Mouse (Mus musculus) neural tube, embryonic 11.5 days (tissue): ENCODE data around the gene Slc30a6. TPM values are rescaled to one million over a fixed set of nuclear protein-coding genes. Genes with fewer than 3 reads are reported as not detected.

ENCODE experiments used
- ATAC-seq: fragments of 200-750 bp; cut with Nextera tagmentation; 2 replicates; pipeline ENCODE4 v1.8.0; 2017; ENCODE audit warnings: moderate number of reproducible peaks, mild to moderate bottlenecking, moderate TSS enrichment, moderate library complexity; ENCODE audit not compliant: insufficient read depth, low FRiP score, low TSS enrichment
- DNase-seq: peaks from one replicate; pipeline ENCODE4 v3.0.0-alpha.2; 2015; ENCODE audit warnings: low spot score
- H3K27ac ChIP-seq: fragments of 300-500 bp; sonication (generic); 2 replicates; pipeline ENCODE4 v1.5.1; 2014; ENCODE audit warnings: low read depth, mild to moderate bottlenecking, low read length
- H3K27me3 ChIP-seq: fragments of 300-500 bp; sonication (generic); 2 replicates; pipeline ENCODE4 v1.6.1; 2014; ENCODE audit warnings: mild to moderate bottlenecking, low read length, mixed read lengths; ENCODE audit not compliant: control insufficient read depth, insufficient read depth
- H3K36me3 ChIP-seq: fragments of 300-500 bp; sonication (generic); 2 replicates; pipeline ENCODE4 v1.6.1; 2014; ENCODE audit warnings: mild to moderate bottlenecking, low read length, moderate library complexity, mixed read lengths; ENCODE audit not compliant: control insufficient read depth, insufficient read depth
- H3K4me1 ChIP-seq: fragments of 300-500 bp; sonication (generic); 2 replicates; pipeline ENCODE4 v1.6.1; 2014; ENCODE audit warnings: low read length, mixed read lengths; ENCODE audit not compliant: control insufficient read depth, insufficient read depth
- H3K4me2 ChIP-seq: fragments of 300-500 bp; sonication (generic); 2 replicates; pipeline ENCODE4 v1.6.1; 2014; ENCODE audit warnings: low read depth, mild to moderate bottlenecking, moderate library complexity
- H3K4me3 ChIP-seq: fragments of 300-500 bp; sonication (generic); 2 replicates; pipeline ENCODE4 v1.5.1; 2014; ENCODE audit warnings: low read depth, low read length
- H3K9ac ChIP-seq: fragments of 300-500 bp; sonication (generic); 2 replicates; pipeline ENCODE4 v1.6.1; 2014; ENCODE audit warnings: mild to moderate bottlenecking, low read length
- H3K9me3 ChIP-seq: fragments of 300-500 bp; sonication (generic); 2 replicates; pipeline ENCODE4 v1.6.1; 2016; ENCODE audit warnings: low read length; ENCODE audit not compliant: control insufficient read depth
- WGBS: fragments of 180-500 bp; shearing (Covaris S2); extraction: QIAGEN DNeasy Blood & Tissue Kit; methylation state at CpG from one replicate; pipeline ENCODE4 v1.1.7; 2014; 5-methylcytosine and 5-hydroxymethylcytosine counted together
- polyA plus RNA-seq: library from polyadenylated mRNA; unstranded; fragments of >200 nt; fragmentation: Nextera tagmentation; extraction: Ambion mirVana; gene quantifications from 2 replicates; pipeline ENCODE4 v1.2.1, GENCODE M21; 2014

Slc30a6 gene
- 31.6 and 33.1 TPM in 2 replicates for polyA plus RNA-seq

GRCm38 (mm10) chr17:74395383-74396065, at the start of gene Slc30a6:
Gene Slc30a6 (plus strand): TSS chr17:74395608.
- H3K4me2 ChIP-seq, result peak within 1 kb of the TSS; percentile 64
- H3K27ac ChIP-seq, result peak within 1 kb of the TSS; percentile 58
- H3K9ac ChIP-seq, result peak within 1 kb of the TSS; percentile 93
- peak within 1 kb of the TSS; percentile 90 for H3K4me3 ChIP-seq
- H3K4me1 ChIP-seq, result no peaks in the 10 kb centered on the region
- under 1% methylated on average over 41 of the region's 41 CpGs for WGBS
- no peaks in the 10 kb centered on the region for H3K27me3 ChIP-seq
- H3K36me3 ChIP-seq, result no peaks in the 10 kb centered on the region
- DNase-seq (peak; percentile 95), ATAC-seq (peak; percentile 98)
- H3K9me3 ChIP-seq, result no peaks in the 10 kb centered on the region

- WGBS, result 97% methylated on average over 1 of the region's 1 CpGs
Measured at GRCm38 (mm10) chr17:74363592-74363991, 31.8 kb upstream of the Slc30a6 start.

GRCm38 (mm10) chr17:74376916-74377315, 18.5 kb upstream of the Slc30a6 start:
- Histone ChIP-seq H3K4me2 (no peak overlapping the region), H3K27me3 (no peaks in the 10 kb centered on the region), H3K36me3 (peaks cover 4% of the 10 kb centered on the region), H3K9ac (no peak overlapping the region), H3K27ac (no peak overlapping the region), H3K4me1 (no peaks in the 10 kb centered on the region), H3K4me3 (no peak overlapping the region), H3K9me3 (no peaks in the 10 kb centered on the region)
- 92% methylated on average over 1 of the region's 1 CpGs for WGBS
- ATAC-seq, result no peak
- DNase-seq, result no peak

More at GRCm38 (mm10) chr17:74363592-74363991, 31.8 kb upstream of the Slc30a6 start:
- no peaks in the 10 kb centered on the region for H3K27me3 ChIP-seq
- no peaks in the 10 kb centered on the region for H3K4me1 ChIP-seq
- no peak overlapping the region for H3K4me2 ChIP-seq
- H3K9me3 ChIP-seq, result no peaks in the 10 kb centered on the region
- peaks cover 3% of the 10 kb centered on the region; the same call in 1 of the 2 replicates for H3K36me3 ChIP-seq
- no peak overlapping the region for H3K4me3 ChIP-seq
- no peak overlapping the region for H3K9ac ChIP-seq
- DNase-seq (no peak), ATAC-seq (no peak)
- H3K27ac ChIP-seq, result no peak overlapping the region

GRCm38 (mm10) chr17:74386657-74387056, 8.8 kb upstream of the Slc30a6 start:
- Histone ChIP-seq H3K27me3 (no peaks in the 10 kb centered on the region), H3K4me1 (no peaks in the 10 kb centered on the region), H3K27ac (no peak overlapping the region), H3K4me2 (no peak overlapping the region), H3K9ac (no peak overlapping the region), H3K36me3 (peaks cover 8% of the 10 kb centered on the region; the same call in 1 of the 2 replicates), H3K9me3 (no peaks in the 10 kb centered on the region), H3K4me3 (no peak overlapping the region)
- DNase-seq, result no peak
- no peak for ATAC-seq

- Histone ChIP-seq H3K4me2 (no peak overlapping the region), H3K4me1 (no peaks in the 10 kb centered on the region), H3K4me3 (no peak overlapping the region), H3K36me3 (no peaks in the 10 kb centered on the region), H3K27me3 (no peaks in the 10 kb centered on the region), H3K27ac (no peak overlapping the region), H3K9ac (no peak overlapping the region), H3K9me3 (no peaks in the 10 kb centered on the region)
- ATAC-seq, result no peak
- WGBS, result 86% methylated on average over 3 of the region's 3 CpGs
- DNase-seq, result no peak
Measured at GRCm38 (mm10) chr17:74389847-74390246, 5.6 kb upstream of the Slc30a6 start.

GRCm38 (mm10) chr17:74394381-74394780, 1.0 kb upstream of the Slc30a6 start:
- no peaks in the 10 kb centered on the region for H3K9me3 ChIP-seq
- 82% methylated on average over 2 of the region's 2 CpGs for WGBS
- no peaks in the 10 kb centered on the region for H3K27me3 ChIP-seq
- ATAC-seq (no peak), DNase-seq (no peak)
- H3K9ac ChIP-seq, result no peak overlapping the region
- H3K4me1 ChIP-seq, result no peaks in the 10 kb centered on the region
- H3K36me3 ChIP-seq, result no peaks in the 10 kb centered on the region
- no peak overlapping the region for H3K4me2 ChIP-seq
- H3K4me3 ChIP-seq, result no peak overlapping the region
- no peak overlapping the region for H3K27ac ChIP-seq

GRCm38 (mm10) chr17:74394855-74395254, 553 bp upstream of the Slc30a6 start:
- WGBS, result 31% methylated on average over 16 of the region's 16 CpGs
- H3K36me3 ChIP-seq, result no peaks in the 10 kb centered on the region
- H3K9me3 ChIP-seq, result no peaks in the 10 kb centered on the region
- peak; percentile 21 for ATAC-seq
- H3K4me1 ChIP-seq, result no peaks in the 10 kb centered on the region
- peak overlapping the region; percentile 23; the same call in 1 of the 2 replicates for H3K9ac ChIP-seq
- H3K4me2 ChIP-seq, result peak overlapping the region; percentile 45
- peak overlapping the region; percentile 90 for H3K4me3 ChIP-seq
- no peak for DNase-seq
- H3K27ac ChIP-seq, result no peak overlapping the region
- no peaks in the 10 kb centered on the region for H3K27me3 ChIP-seq

GRCm38 (mm10) chr17:74396766-74397165, 1.4 kb downstream of the Slc30a6 start:
- H3K27me3 ChIP-seq, result no peaks in the 10 kb centered on the region
- no peak overlapping the region for H3K9ac ChIP-seq
- peak overlapping the region; percentile 64; the same call in 1 of the 2 replicates for H3K4me2 ChIP-seq
- no peak overlapping the region for H3K27ac ChIP-seq
- no peak overlapping the region for H3K4me3 ChIP-seq
- DNase-seq, result no peak
- no peak for ATAC-seq
- no peaks in the 10 kb centered on the region for H3K4me1 ChIP-seq
- H3K36me3 ChIP-seq, result no peaks in the 10 kb centered on the region
- no peaks in the 10 kb centered on the region for H3K9me3 ChIP-seq
- 85% methylated on average over 4 of the region's 4 CpGs for WGBS

- Histone ChIP-seq H3K4me2 (no peak overlapping the region), H3K9ac (no peak overlapping the region), H3K27me3 (no peaks in the 10 kb centered on the region), H3K4me3 (no peak overlapping the region), H3K27ac (no peak overlapping the region), H3K4me1 (no peaks in the 10 kb centered on the region), H3K9me3 (no peaks in the 10 kb centered on the region), H3K36me3 (no peaks in the 10 kb centered on the region)
- WGBS, result 90% methylated on average over 2 of the region's 2 CpGs
- ATAC-seq, result no peak
- DNase-seq, result no peak
Measured at GRCm38 (mm10) chr17:74397173-74397572, 1.8 kb downstream of the Slc30a6 start.
